Mouse (Mus musculus) urinary bladder, postnatal 0 days (tissue): Measurements from ENCODE around the gene Mid1ip1. TPM values are rescaled to one million over a fixed set of nuclear protein-coding genes. Genes with fewer than 3 reads are reported as not detected.

Source experiments
- polyA plus RNA-seq: library from polyadenylated mRNA; unstranded; fragments of >200 nt; fragmentation: Nextera tagmentation; extraction: Ambion mirVana; gene quantifications from 2 replicates; pipeline ENCODE4 v1.2.1, GENCODE M21; 2015

Mid1ip1 gene
- polyA plus RNA-seq: 90.7 and 104 TPM in 2 replicates

GRCm38 (mm10) chrX:10714696-10715140, at the start of gene Mid1ip1:
Mid1ip1 (plus strand) TSS chrX:10715013.

Other genes with a start within 250 kb of the Mid1ip1 start
- 70.7 and 79.3 TPM in 2 replicates for gene Tspan7, start 229.9 kb upstream of the Mid1ip1 start, polyA plus RNA-seq